Mouse (Mus musculus) hindbrain, embryonic 13.5 days (tissue): ENCODE measurements at regions not wholly inside any gene's neighbourhood (a gene's known extent, or its start where the extent isn't known, plus 50 kb on each side); places are given as distances from the start of the nearest gene placed in this dataset.

Experiments
- ATAC-seq: fragments of 200-750 bp; cut with Nextera tagmentation; 2 replicates; pipeline ENCODE4 v1.8.0; 2017; ENCODE audit warnings: moderate TSS enrichment; ENCODE audit not compliant: low FRiP score
- H3K27ac ChIP-seq: fragments of 300-500 bp; sonication (generic); 2 replicates; pipeline ENCODE4 v1.5.1; 2015; ENCODE audit warnings: inconsistent platforms, mild to moderate bottlenecking, moderate library complexity
- H3K27me3 ChIP-seq: fragments of 300-500 bp; sonication (generic); 2 replicates; pipeline ENCODE4 v1.6.1; 2015; ENCODE audit warnings: mild to moderate bottlenecking, inconsistent platforms
- H3K36me3 ChIP-seq: fragments of 300-500 bp; sonication (generic); 2 replicates; pipeline ENCODE4 v1.6.1; 2015; ENCODE audit warnings: mild to moderate bottlenecking, inconsistent platforms
- H3K4me1 ChIP-seq: fragments of 300-500 bp; sonication (generic); replicated peaks from 2 replicates; pipeline ENCODE4 v1.6.1; 2015; ENCODE audit warnings: inconsistent platforms
- H3K4me2 ChIP-seq: fragments of 300-500 bp; sonication (generic); 2 replicates; pipeline ENCODE4 v1.6.1; 2015; ENCODE audit warnings: inconsistent platforms, mild to moderate bottlenecking, moderate library complexity
- H3K4me3 ChIP-seq: fragments of 300-500 bp; sonication (generic); 2 replicates; pipeline ENCODE4 v1.5.1; 2015; ENCODE audit warnings: mild to moderate bottlenecking, inconsistent platforms
- H3K9ac ChIP-seq: fragments of 300-500 bp; sonication (generic); 2 replicates; pipeline ENCODE4 v1.6.1; 2015; ENCODE audit warnings: mild to moderate bottlenecking, inconsistent platforms
- H3K9me3 ChIP-seq: fragments of 300-500 bp; sonication (generic); 2 replicates; pipeline ENCODE4 v1.6.1; 2016; ENCODE audit warnings: inconsistent platforms
- WGBS: fragments of 180-500 bp; shearing (Covaris S2); methylation state at CpG from one replicate; pipeline ENCODE4 v1.1.7; 2015; 5-methylcytosine and 5-hydroxymethylcytosine counted together

GRCm38 (mm10) chr2:78493115-78493514 lies 374.8 kb upstream of the Ube2e3 start:
- Histone ChIP-seq H3K9me3 (no peaks in the 10 kb centered on the region), H3K9ac (no peak overlapping the region), H3K4me1 (no peaks in the 10 kb centered on the region), H3K4me2 (no peak overlapping the region), H3K27me3 (0 out of 2 replicates have a peak, but pooled peaks cover 3% of the 10 kb centered on the region), H3K27ac (no peak overlapping the region), H3K36me3 (no peaks in the 10 kb centered on the region), H3K4me3 (no peak overlapping the region)
- no peak for ATAC-seq

- WGBS, result 74% methylated on average over 4 of the region's 4 CpGs
- no peaks in the 10 kb centered on the region for H3K9me3 ChIP-seq
- no peaks in the 10 kb centered on the region for H3K27me3 ChIP-seq
- H3K4me2 ChIP-seq, result no peak overlapping the region
- no peak overlapping the region for H3K9ac ChIP-seq
- no peaks in the 10 kb centered on the region; the same call in 1 of the 2 replicates for H3K4me1 ChIP-seq
- no peak for ATAC-seq
- H3K4me3 ChIP-seq, result no peak overlapping the region
- no peak overlapping the region for H3K27ac ChIP-seq
- H3K36me3 ChIP-seq, result no peaks in the 10 kb centered on the region
These were observed 387.9 kb upstream of the Ube2e3 start for GRCm38 (mm10) chr2:78480036-78480435.

- Histone ChIP-seq H3K9ac (no peak overlapping the region), H3K27ac (no peak overlapping the region), H3K4me3 (no peak overlapping the region), H3K27me3 (no peaks in the 10 kb centered on the region), H3K36me3 (no peaks in the 10 kb centered on the region), H3K4me2 (no peak overlapping the region), H3K9me3 (no peaks in the 10 kb centered on the region), H3K4me1 (no peaks in the 10 kb centered on the region)
- WGBS, result 86% methylated on average over 4 of the region's 4 CpGs
- ATAC-seq, result no peak
These were observed 408.5 kb upstream of the Ube2e3 start for GRCm38 (mm10) chr2:78459444-78459843.

DNA sequence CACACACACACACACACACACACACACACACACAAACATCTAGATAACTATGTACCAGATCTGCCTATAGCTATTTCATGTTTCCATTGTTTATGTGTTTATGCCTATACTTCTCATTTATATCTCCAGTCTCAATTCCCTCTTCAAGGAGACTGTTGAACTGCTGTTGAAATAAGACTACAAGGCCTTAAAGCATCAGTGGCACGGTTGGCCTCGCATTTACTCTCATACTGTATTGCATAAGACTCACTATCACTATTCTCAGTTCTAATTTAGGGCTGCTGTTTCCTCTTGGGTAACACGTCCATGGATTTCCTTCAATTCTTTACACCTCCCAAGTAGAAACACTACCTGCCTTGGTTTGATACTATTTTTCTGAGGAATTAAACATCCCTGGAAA lies 414.5 kb upstream of the Ube2e3 start:
- ATAC-seq, result no peak
- no peaks in the 10 kb centered on the region for H3K27me3 ChIP-seq
- WGBS, result 88% methylated on average over 3 of the region's 3 CpGs

DNA sequence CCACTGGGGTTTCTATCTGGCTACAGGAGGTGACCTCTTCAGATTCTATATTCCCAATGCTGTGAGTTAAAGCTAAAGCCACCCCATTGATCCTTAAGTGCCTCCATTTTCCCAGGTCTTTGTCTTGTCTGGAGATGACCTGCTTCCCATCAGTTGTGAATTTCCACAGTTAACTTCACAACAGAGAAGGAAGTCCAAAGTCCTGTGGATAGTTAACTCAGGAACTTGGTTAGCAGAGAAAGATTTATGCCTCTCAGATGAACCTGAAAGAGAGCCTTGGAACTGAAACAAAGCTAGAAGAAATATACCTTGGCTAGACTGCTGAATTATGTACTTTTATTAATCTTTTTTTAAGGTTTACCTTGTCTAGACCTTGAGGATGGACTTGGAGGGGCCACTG lies 431.1 kb upstream of the Ube2e3 start:
- H3K4me1 ChIP-seq, result no peaks in the 10 kb centered on the region
- H3K36me3 ChIP-seq, result no peaks in the 10 kb centered on the region
- no peak overlapping the region for H3K9ac ChIP-seq
- no peak overlapping the region for H3K4me2 ChIP-seq
- H3K9me3 ChIP-seq, result no peaks in the 10 kb centered on the region
- H3K27ac ChIP-seq, result no peak overlapping the region
- no peak for ATAC-seq
- H3K4me3 ChIP-seq, result no peak overlapping the region
- H3K27me3 ChIP-seq, result no peaks in the 10 kb centered on the region

More for the DNA sequence above, 414.5 kb upstream of the Ube2e3 start:
- no peak overlapping the region for H3K27ac ChIP-seq
- H3K4me3 ChIP-seq, result no peak overlapping the region
- H3K9me3 ChIP-seq, result no peaks in the 10 kb centered on the region
- no peaks in the 10 kb centered on the region for H3K4me1 ChIP-seq
- no peak overlapping the region for H3K4me2 ChIP-seq
- no peak overlapping the region for H3K9ac ChIP-seq
- H3K36me3 ChIP-seq, result no peaks in the 10 kb centered on the region

GRCm38 (mm10) chr2:78435071-78435470 lies 432.9 kb upstream of the Ube2e3 start:
- Histone ChIP-seq H3K9me3 (no peaks in the 10 kb centered on the region), H3K4me2 (no peak overlapping the region), H3K4me1 (no peaks in the 10 kb centered on the region), H3K27ac (no peak overlapping the region), H3K4me3 (no peak overlapping the region), H3K9ac (no peak overlapping the region), H3K36me3 (no peaks in the 10 kb centered on the region), H3K27me3 (no peaks in the 10 kb centered on the region)
- ATAC-seq, result no peak
- WGBS, result 81% methylated on average over 2 of the region's 2 CpGs

- no peaks in the 10 kb centered on the region for H3K9me3 ChIP-seq
- no peak overlapping the region for H3K9ac ChIP-seq
- H3K36me3 ChIP-seq, result no peaks in the 10 kb centered on the region
- no peak for ATAC-seq
- no peak overlapping the region for H3K4me3 ChIP-seq
- no peaks in the 10 kb centered on the region for H3K27me3 ChIP-seq
- no peaks in the 10 kb centered on the region for H3K4me1 ChIP-seq
- H3K27ac ChIP-seq, result no peak overlapping the region
- H3K4me2 ChIP-seq, result no peak overlapping the region
These were observed 440.1 kb upstream of the Ube2e3 start for GRCm38 (mm10) chr2:78427659-78428336.

DNA sequence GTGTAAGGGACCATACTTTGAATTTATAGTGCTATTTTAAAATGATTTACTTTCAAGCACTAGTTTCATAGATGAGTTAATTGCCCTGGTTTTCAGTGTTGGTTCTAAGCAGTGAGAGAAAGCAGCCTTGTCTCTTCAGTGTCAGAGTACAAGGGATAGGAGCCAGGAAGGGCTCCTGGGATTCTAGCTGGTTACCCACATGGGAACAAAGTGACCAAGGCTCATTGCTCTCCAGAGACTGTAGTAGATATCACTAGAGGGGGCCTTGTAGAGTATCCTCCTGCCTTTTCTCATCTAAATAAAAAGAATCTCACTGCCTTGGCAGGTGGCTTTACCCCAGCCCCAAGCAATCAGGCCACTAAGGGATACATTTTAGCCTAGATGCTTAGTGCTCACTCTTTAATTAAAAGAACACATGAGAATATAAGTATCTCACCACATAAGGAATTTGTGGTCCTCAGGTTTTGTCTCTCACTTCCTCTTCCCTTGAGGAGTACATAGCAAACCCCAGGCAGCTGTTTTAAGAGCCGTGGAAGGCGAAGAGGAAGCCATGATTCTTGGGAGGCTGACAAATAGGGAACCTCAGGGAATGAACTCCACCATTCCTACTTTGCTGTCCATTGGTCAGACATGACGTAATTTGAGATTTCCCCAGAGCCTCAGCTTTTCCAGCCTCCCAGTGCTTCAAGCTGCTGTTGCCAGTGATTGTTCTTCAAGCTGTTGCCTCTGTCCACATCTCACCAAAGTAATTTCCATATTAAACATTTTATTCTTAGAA lies 449.2 kb upstream of the Ube2e3 start:
- no peak overlapping the region for H3K4me3 ChIP-seq
- no peaks in the 10 kb centered on the region for H3K9me3 ChIP-seq
- H3K27ac ChIP-seq, result no peak overlapping the region
- WGBS, result 55% methylated on average over 3 of the region's 3 CpGs
- H3K4me2 ChIP-seq, result no peak overlapping the region
- no peaks in the 10 kb centered on the region for H3K27me3 ChIP-seq
- no peak for ATAC-seq
- H3K4me1 ChIP-seq, result no peaks in the 10 kb centered on the region
- H3K9ac ChIP-seq, result no peak overlapping the region
- no peaks in the 10 kb centered on the region for H3K36me3 ChIP-seq

GRCm38 (mm10) chr2:78416574-78417109 lies 451.3 kb upstream of the Ube2e3 start:
- no peak overlapping the region for H3K4me2 ChIP-seq
- no peak overlapping the region for H3K4me3 ChIP-seq
- no peak for ATAC-seq
- H3K36me3 ChIP-seq, result no peaks in the 10 kb centered on the region
- WGBS, result 61% methylated on average over 2 of the region's 2 CpGs
- H3K27me3 ChIP-seq, result no peaks in the 10 kb centered on the region
- no peak overlapping the region for H3K27ac ChIP-seq
- H3K9me3 ChIP-seq, result no peaks in the 10 kb centered on the region
- H3K4me1 ChIP-seq, result no peaks in the 10 kb centered on the region
- no peak overlapping the region for H3K9ac ChIP-seq

DNA sequence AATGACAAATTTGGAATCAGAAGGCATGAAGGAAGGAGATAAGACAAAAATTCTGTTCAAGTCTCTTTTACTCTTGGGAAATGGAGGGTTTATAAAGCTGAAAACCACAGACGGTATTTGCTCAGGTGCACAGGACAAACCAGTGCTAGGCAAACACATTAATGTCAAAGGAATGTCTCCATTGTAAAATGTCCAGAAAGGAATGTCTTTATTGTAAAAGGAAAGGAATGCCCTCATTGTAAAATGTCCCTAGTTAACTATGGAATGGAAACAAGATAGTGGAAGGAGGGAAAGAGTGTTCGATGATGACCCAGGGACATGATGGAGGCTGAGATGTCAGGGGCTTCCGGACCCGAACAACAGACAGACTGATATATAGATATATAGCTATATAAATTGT lies 454.9 kb upstream of the Ube2e3 start:
- no peak for ATAC-seq
- no peaks in the 10 kb centered on the region for H3K9me3 ChIP-seq
- no peak overlapping the region for H3K27ac ChIP-seq
- H3K4me3 ChIP-seq, result no peak overlapping the region
- H3K4me1 ChIP-seq, result no peaks in the 10 kb centered on the region
- no peak overlapping the region for H3K4me2 ChIP-seq
- no peak overlapping the region for H3K9ac ChIP-seq
- WGBS, result 88% methylated on average over 4 of the region's 4 CpGs
- H3K27me3 ChIP-seq, result no peaks in the 10 kb centered on the region
- H3K36me3 ChIP-seq, result no peaks in the 10 kb centered on the region

DNA sequence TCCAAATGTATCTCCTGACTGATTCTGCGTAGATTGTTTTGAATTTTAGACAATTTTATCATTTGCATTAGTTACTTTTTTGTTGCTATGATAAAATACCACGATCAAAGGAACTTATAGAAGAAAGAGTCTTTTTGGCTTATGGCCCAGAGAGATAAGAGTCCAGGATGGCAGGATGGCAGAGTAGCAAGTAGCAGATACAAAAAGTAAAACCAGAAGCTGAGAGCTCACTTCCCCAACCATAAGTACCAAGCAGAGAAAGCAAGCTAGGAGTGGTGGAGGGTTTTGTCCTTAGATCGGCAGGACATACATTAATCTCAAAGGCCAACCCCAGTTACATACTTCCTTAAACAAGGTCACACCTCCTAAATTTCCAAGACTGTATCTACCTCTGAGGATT lies 457.7 kb upstream of the Cwc22 start:
- Histone ChIP-seq H3K27ac (no peak overlapping the region), H3K9ac (no peak overlapping the region), H3K4me1 (no peaks in the 10 kb centered on the region), H3K36me3 (no peaks in the 10 kb centered on the region), H3K9me3 (no peaks in the 10 kb centered on the region), H3K4me3 (no peak overlapping the region), H3K4me2 (no peak overlapping the region), H3K27me3 (no peaks in the 10 kb centered on the region)
- no peak for ATAC-seq
- 85% methylated on average over 3 of the region's 3 CpGs for WGBS

DNA sequence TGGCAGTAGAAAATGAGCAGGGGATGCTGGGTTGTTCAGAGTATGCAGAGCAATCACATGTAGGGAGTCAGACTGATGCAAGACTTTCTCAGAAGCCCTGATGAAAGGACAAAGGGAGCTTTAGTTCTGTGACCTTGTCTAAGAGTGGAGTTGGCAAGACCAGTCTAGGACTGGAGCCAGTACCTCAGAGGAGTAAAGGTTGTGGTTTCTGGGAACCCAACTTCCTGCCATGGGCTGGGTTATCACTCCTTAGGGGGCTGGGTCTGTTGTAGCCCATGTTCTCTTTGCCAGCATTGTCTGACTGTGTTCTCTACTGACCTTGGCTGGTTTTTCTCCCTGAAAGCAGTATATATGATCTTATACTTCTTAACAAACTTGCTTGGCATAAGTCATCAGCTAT lies 453.1 kb upstream of the Cwc22 start:
- no peaks in the 10 kb centered on the region for H3K4me1 ChIP-seq
- H3K4me2 ChIP-seq, result no peak overlapping the region
- no peak overlapping the region for H3K4me3 ChIP-seq
- no peaks in the 10 kb centered on the region for H3K27me3 ChIP-seq
- H3K9me3 ChIP-seq, result no peaks in the 10 kb centered on the region
- no peak overlapping the region for H3K27ac ChIP-seq
- no peak for ATAC-seq
- H3K36me3 ChIP-seq, result no peaks in the 10 kb centered on the region
- H3K9ac ChIP-seq, result no peak overlapping the region

DNA sequence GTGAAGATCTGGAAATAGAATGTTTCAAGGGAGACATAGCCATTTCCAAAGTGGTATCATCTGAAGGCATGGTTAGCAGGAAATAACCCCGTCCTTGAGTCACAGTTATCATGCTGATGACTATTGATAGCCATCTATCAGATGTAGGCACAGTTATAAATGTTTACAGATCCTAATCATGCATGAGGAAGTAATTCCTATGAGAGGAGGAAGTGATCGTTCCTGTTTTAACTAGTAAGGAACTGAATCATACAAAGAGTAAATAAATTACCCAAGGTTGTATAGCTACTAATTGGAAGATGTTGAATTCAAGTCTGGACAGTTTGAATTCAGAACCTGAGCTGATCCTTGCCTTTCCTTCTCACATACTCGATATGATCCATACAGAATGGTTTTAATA lies 450.7 kb upstream of the Cwc22 start:
- Histone ChIP-seq H3K27me3 (no peaks in the 10 kb centered on the region), H3K4me3 (no peak overlapping the region), H3K4me2 (no peak overlapping the region), H3K9ac (no peak overlapping the region), H3K27ac (no peak overlapping the region), H3K4me1 (no peaks in the 10 kb centered on the region), H3K9me3 (no peaks in the 10 kb centered on the region), H3K36me3 (no peaks in the 10 kb centered on the region)
- no peak for ATAC-seq
- WGBS, result 84% methylated on average over 3 of the region's 3 CpGs
